Mouse (Mus musculus) megakaryocyte-erythroid progenitor cell, adult 5-6 weeks (primary cell): Measurements from ENCODE around the gene Gemin2. TPM values are rescaled to one million over a fixed set of nuclear protein-coding genes. Genes with fewer than 3 reads are reported as not detected.
"Not testable (repeated sequence)": the region's sequence is repeated elsewhere in the genome, so short reads cannot be mapped to it uniquely, and the experiment has no call there.

Source experiments
- ATAC-seq: replicated peaks from 2 replicates; pipeline ENCODE4 v1.8.0; 2016; ENCODE audit warnings: mild to moderate bottlenecking, inconsistent platforms; ENCODE audit not compliant: severe bottlenecking, poor library complexity, low FRiP score, low TSS enrichment
- total RNA-seq, 2 experiments: library from RNA; stranded (forward) in 1 of 2; stranded (reverse) in 1 of 2; fragments of 200-1000, 215-1000 nt in 1 of 2; fragments of >200 nt in 1 of 2; fragmentation: Nextera tagmentation in 1 of 2; gene quantifications; 2 replicates each; pipeline ENCODE4 v1.2.3; 2014 to 2017

Gene Gemin2
- total RNA-seq, 2 experiments from 2014 or later = 23.1 to 41.3 TPM

DNA sequence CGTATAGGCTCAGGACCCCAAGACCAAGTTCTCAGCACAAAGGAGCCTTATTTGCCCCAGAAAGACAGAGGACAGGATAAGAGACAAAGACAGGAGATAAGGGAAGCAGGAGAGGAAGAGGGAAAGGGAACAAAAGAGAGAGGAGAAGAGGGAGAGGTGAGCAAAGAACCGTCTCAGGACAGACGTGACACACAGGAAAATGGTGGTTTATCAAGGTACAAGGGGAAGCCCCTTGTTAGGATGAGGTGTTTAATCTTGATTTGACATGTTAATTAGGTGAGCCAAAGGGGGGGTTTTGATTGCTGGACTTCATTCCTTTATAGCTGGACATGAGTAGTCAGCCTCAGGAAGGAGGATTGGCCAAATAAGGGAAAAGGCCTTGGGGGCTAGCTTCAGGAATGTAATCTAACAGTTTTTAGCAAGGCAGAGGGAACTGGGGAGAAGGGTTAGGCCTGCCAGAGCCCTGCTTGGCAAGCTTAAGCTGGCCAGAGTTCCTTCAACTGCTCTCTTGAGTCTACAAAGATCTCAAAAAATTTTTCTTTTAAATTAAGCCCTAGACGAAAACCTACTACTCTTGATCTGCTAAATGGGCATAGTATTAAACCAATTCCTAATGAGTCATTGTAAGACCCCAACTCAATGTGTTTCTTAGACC, 42.1 kb downstream of the Gemin2 start:
- no peak for ATAC-seq

DNA sequence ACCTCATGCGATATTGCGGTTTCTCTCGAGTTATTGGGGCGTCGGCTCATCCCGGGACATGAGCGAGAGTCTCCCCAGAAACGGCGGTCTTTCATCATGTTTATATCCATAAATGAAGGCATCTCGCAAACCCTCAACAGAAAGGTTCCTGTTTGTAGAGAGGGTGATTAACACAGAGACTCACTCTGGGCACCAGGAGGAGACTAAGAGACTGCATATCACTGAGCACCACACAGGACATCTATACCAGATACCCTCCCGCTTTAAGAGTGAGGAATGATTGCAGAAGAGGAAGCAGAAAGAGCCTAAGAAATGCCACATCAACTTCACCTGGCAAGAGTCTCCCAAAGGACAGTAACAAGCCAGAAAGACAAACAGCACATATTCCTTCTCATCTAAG, 43.0 kb downstream of the Gemin2 start:
- ATAC-seq = no peak

- ATAC-seq = not testable (repeated sequence)
Measured at GRCm38 (mm10) chr12:59058242-59058641, 45.0 kb downstream of the Gemin2 start.

DNA sequence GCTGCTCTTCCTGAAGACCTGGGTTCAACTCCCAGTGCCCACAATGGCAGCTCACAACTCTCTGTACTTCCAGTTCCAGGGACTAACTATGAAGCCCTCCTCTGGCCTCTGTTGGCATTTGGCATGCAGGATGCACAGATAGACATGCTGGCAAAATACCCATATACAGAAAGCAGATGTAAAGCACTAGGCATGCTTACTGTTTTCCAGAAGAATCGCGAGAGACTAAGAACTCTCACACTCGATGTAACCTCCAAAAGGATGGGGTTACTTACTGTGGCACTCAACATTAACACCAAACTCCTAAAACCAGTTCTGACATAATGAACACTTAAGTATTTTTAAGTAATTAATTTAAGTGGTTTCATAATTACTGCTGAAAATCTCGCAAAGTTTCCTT, 47.1 kb downstream of the Gemin2 start:
- 0 out of 2 replicates have a peak, but pooled peaks have one; percentile 16 for ATAC-seq

GRCm38 (mm10) chr12:59060993-59061595, 47.9 kb downstream of the Gemin2 start, which contains the start of gene Trappc6b:
TSS of gene Trappc6b (minus strand) at chr12:59061472.
- ATAC-seq = peak; percentile 90

- no peak for ATAC-seq
Measured at GRCm38 (mm10) chr12:59064837-59065236, 51.6 kb downstream of the Gemin2 start.

DNA sequence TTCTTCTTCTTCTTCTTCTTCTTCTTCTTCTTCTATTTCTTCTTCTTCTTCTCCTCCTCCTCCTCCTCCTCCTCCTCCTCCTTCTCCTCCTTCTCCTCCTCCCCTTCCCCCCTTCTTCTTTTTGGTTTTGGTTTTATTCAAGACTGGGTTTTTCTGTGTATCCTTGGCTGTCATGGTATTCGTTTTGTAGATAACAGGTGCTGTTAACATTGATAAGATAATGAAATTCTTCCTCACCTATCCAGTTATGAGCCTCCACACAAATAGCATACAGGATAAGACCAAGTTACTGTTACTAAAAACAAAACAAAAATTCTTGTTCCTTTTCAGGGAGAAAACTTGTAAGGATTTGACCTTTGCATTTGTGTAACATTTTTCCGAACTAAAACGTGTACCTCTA, 52.6 kb downstream of the Gemin2 start:
- ATAC-seq = no peak

DNA sequence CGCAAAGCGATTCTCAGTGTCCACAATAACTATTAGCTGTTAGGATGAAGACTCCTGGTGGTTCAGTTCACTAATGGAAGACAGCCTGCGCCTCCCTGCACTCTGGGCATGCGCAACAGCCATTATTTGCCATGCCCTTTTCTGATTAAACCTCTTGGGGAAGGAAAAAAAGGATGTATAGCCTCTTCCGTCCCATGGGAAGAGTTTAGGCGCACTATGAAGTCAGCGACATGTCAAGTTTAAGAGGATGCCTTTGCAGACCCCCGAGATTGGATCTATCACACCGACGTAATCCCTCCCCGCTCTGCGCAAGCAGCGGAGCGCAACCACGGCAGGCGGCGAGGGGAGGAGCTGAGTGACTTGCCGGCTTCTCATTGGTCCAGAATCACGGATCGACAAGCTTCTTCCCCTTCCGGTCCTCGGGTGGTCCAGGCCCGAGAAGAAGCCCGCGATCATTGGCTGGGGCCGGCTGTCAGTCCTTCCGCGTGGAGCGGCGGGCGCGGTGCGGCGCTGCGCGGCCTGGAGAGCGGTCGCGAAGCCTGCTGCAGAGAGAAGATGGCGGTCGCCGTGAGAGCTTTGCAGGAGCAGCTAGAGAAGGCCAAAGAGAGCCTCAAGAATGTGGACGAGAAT, 53.4 kb downstream of the Gemin2 start, which contains the start of gene Pnn:
TSS of gene Pnn (plus strand) at position 437 of the 630 bp plus-strand sequence.
- peak; percentile 99 for ATAC-seq

DNA sequence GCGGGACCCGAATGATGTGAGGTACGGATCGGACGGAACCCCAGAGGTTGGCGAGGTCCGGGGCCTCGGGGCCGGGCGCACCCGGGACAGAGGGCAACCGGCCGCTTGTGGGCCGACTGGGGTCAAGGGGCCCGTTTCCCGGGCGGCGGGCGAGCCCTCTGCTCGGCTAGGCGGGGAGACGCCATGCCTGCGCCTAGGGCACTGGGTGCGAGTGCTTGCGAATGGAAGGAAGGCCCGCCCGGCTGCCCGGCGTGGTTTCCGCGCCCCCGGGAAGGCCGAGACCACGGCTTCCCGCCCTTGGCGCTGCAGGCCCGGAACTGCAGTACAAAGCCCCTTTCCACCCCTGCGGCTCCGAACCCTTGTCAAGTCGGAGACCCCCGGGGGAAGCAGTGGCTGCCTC, 53.9 kb downstream of the Gemin2 start:
- ATAC-seq = peak; percentile 11; the same call in 1 of the 2 replicates

GRCm38 (mm10) chr12:59068791-59069190, 55.6 kb downstream of the Gemin2 start:
- no peak for ATAC-seq

- no peak for ATAC-seq
Measured at GRCm38 (mm10) chr12:59072286-59072685, 59.1 kb downstream of the Gemin2 start.

DNA sequence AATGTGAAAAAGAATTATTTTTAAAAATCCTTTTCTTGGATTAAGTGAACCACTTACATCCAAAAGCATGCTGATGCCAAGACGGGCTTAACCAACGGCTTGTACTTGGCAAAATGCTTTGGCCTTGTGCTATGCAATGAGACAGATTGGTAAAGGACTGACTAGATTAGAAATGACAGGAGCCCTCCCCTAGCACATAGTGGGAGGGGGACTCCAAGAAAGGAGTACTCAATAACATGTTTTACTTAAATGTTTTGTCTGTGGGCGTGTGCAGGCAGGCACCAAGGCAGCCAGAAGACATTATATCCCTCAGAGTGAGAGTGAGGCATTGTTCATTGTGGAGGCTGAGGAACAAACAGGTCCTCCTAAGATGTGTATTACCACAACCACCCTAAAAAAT, 60.9 kb downstream of the Gemin2 start:
- no peak for ATAC-seq

DNA sequence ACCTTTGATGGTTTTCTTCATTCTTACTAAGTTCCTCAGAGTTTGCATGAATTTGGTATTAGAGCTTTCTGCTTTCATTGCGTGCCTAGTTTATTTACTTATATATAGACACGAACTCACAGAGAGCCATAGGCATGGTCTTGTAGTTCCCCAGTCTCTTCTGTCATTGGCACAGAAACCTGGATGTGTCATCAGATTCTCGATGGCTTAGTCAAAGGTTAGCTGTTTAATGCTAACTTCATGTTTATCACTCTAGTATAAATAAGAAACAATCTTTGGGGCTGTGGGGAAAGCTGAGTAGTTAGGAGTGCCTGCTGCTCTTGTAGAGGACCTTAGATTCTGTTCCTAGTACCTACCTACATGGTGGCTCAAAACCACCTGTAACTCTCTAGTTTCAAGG, 63.8 kb downstream of the Gemin2 start:
- no peak for ATAC-seq

DNA sequence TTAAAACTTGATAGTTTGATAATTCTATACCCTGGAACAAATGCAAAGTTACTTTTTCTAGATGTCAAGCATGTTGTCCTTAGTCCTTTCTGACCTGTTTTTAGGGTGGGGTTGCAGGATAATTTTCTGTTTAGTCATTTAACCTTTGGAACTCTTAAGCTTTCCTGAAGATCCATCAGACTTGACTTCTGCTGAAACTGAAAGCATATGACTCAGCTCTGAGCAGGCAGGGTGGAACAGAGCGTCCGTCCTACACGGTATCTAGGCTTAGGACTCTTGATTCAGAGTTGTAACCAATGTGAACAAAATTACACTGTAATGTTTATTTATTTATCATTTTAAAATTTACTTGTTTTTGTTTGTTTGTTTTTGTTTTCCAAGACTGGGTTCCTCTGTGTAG, 64.7 kb downstream of the Gemin2 start:
- ATAC-seq = no peak

Other genes starting within 250 kb of the Gemin2 start
- 9.8 and 13.1 TPM in 2 replicates for gene Sec23a, start 1.4 kb upstream of the Gemin2 start, total RNA-seq (2014; fragmentation: Nextera tagmentation)
- gene Sec23a, start 1.4 kb upstream of the Gemin2 start, total RNA-seq (2017) = 25.9 and 28.0 TPM in 2 replicates
- 38.1 and 68.1 TPM in 2 replicates for gene Trappc6b, start 48.1 kb downstream of the Gemin2 start, total RNA-seq (2014; fragmentation: Nextera tagmentation)
- gene Trappc6b, start 48.1 kb downstream of the Gemin2 start, total RNA-seq (2017) = 39.4 and 68.8 TPM in 2 replicates
- 119 and 145 TPM in 2 replicates for gene Pnn, start 53.5 kb downstream of the Gemin2 start, total RNA-seq (2014; fragmentation: Nextera tagmentation)
- 135 and 162 TPM in 2 replicates for gene Pnn, start 53.5 kb downstream of the Gemin2 start, total RNA-seq (2017)
- gene Mia2, start 82.4 kb downstream of the Gemin2 start, total RNA-seq (2014; fragmentation: Nextera tagmentation) = 99.9 and 136 TPM in 2 replicates
- gene Mia2, start 82.4 kb downstream of the Gemin2 start, total RNA-seq (2017) = 158 and 174 TPM in 2 replicates
- 28.1 and 48.0 TPM in 2 replicates for gene Fbxo33, start 206.3 kb downstream of the Gemin2 start, total RNA-seq (2014; fragmentation: Nextera tagmentation)
- 44.1 and 45.7 TPM in 2 replicates for gene Fbxo33, start 206.3 kb downstream of the Gemin2 start, total RNA-seq (2017)